Mouse (Mus musculus) heart, postnatal 14 days (tissue): ENCODE measurements around the gene 1700029J07Rik. TPM values are rescaled to one million over a fixed set of nuclear protein-coding genes. Genes with fewer than 3 reads are reported as not detected.

Experiments used
- DNase-seq, 2 experiments: peaks; one replicate each; pipeline ENCODE4 v3.0.0; 2021 to 2022
- intact Hi-C: fragments of 180-260 bp; cut with DNase I; formaldehyde crosslinking; loops from one replicate; pipeline ENCODE4 v1.15.1; 2025
- total RNA-seq, 2 experiments: library from RNA; stranded (reverse); gene quantifications; 2 replicates each; pipeline ENCODE4 v1.2.3; 2021

1700029J07Rik gene
- total RNA-seq, 2 experiments from 2014 or later = 0.83 to 1.0 TPM

- intact Hi-C loops = no loop called here
- no peak for DNase-seq
Measured at GRCm38 (mm10) chr8:45973988-45974505, 1.0 kb downstream of the 1700029J07Rik start.

GRCm38 (mm10) chr8:45970894-45971293, 4.2 kb downstream of the 1700029J07Rik start:
- intact Hi-C loops = no loop called here

DNA sequence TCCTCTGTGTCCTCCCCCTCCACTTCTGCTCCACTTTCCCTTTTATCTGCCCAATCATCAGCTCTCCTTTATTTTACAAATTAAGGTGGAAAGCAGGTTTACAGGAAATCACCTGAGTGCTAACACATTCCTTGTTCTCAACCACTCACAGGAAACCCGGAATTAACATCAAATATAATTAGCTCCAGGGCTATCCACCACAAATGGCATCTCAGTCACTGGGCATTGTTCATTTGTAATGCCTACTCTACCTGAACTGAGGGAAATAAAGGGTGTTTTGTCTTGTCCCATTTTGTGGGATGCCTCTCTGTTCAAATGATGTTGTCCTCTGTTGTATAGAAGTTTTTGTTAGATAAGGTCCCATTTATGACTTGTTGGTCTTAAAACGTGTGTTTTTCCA, 24.4 kb downstream of the 1700029J07Rik start:
- intact Hi-C loops = no loop called here
- no peak for DNase-seq

More at GRCm38 (mm10) chr8:45970894-45971293, 4.2 kb downstream of the 1700029J07Rik start:
- no peak for DNase-seq

GRCm38 (mm10) chr8:45946283-45946682, 28.8 kb downstream of the 1700029J07Rik start:
- intact Hi-C loops = no loop called here
- DNase-seq = no peak

GRCm38 (mm10) chr8:45936986-45937385, 38.1 kb downstream of the 1700029J07Rik start:
- no peak for DNase-seq
- intact Hi-C loops = loop anchor here (5.0 kb wide), 1 partner anchor 140 kb away; no protein-coding TSS in a partner anchor

DNA sequence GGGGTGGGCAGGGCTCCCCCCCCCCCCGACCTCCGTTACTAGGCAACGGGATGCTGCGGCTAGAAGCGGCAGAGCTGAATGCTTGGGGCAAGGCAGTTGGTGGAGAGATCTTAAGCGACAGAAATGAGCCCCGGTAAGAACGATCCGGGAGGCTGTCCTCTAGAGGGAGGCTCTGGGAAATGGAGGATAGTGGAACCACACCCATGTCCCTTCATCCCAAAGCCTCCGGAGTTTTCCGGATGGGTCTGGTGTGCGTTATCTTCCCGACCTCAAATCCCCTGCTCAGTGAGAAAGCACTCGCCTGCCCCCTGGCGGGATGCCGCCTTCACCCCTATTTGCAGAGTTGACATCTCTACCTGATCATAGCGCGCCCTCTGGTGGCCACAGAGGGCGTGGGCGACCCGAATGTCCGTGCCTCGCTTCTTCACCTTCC, 40.5 kb downstream of the 1700029J07Rik start, which contains the start of gene Ccdc110:
Gene Ccdc110 (plus strand): TSS at position 38 of the 433 bp plus-strand sequence.
- DNase-seq = peak; percentile 98 to 99
- intact Hi-C loops = loop anchor here (1.0 to 5.0 kb wide), 6 partner anchors 47 to 572 kb away; partner anchors contain the start of gene Pdlim3

DNA sequence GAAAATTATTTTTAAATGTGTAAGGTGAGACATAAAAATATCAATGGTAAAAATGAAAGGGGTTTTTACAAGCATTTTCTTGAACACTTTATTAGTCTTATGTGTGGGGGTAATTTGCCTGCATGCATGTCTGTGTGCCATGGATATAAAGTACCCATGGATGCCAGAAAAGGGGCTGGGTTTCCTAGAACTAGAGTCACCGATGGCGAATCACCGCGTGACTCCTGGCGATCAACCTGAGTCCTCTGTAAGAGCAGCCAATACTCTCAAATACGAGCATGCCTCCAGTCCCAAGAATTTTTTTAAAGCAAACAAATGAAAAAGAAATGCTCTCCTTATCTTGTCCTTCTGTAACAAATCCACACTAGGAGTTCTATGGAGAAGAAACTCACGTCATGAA, 52.9 kb downstream of the 1700029J07Rik start:
- intact Hi-C loops = no loop called here
- DNase-seq = no peak

DNA sequence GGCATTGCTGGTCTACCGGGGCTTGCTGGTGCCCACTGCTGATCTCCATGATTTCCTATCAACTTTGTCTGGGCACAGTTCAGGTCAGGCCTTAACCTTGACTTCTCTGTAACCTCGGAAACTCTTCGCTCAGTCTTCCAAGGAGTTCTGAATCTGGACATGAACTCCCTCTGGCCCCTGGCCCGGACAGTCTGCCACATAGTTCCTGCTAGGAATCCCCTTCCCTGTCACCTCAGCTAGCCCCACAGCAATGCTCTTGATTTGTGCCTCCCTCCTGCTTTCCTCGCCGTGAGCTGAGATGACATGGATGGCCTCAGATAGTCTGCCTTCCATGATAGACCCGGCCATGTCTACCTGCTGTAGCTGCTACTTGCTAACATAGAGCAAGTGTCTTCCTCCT, 54.7 kb downstream of the 1700029J07Rik start:
- intact Hi-C loops = no loop called here
- no peak for DNase-seq

- DNase-seq = no peak
- intact Hi-C loops = no loop called here
Measured at GRCm38 (mm10) chr8:45918891-45919290, 56.2 kb downstream of the 1700029J07Rik start.

DNA sequence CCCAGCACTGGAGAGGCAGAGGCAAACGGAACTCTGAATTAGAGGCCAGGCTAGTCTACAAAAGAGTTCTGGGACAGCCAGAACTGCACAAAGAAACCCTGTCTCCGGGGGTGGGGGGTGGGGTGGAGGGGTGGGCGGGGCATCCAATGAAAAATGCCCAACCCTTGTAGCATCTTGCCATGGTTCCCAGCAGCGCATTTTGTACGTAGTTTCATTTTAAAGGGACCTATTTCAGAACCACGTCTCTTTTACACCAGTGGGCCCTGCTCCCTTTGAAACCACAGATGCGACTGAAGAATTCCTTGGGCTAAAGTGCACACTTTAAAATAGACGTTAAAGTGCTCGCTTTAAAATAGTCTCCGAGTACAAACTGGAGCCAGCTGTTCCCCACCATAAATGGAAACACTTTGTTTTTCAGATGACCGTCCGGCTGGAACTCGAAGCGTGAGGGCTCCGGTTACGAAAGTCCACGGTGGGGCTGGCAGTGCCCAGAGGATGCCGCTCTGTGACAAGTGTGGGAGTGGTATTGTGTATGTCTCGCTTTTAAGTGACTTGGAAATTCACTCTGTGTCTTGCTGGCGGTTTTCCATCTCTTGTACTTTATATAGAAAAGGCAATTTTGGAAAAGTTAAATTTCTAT, 57.9 kb downstream of the 1700029J07Rik start:
- DNase-seq = peak in 1 of 2 experiments; percentile 21

GRCm38 (mm10) chr8:45916496-45916895, 58.6 kb downstream of the 1700029J07Rik start:
- DNase-seq = no peak
- intact Hi-C loops = no loop called here

More for the DNA sequence above, 57.9 kb downstream of the 1700029J07Rik start:
- intact Hi-C loops = no loop called here

- no peak for DNase-seq
- intact Hi-C loops = no loop called here
Measured at GRCm38 (mm10) chr8:45913707-45914106, 61.3 kb downstream of the 1700029J07Rik start.

DNA sequence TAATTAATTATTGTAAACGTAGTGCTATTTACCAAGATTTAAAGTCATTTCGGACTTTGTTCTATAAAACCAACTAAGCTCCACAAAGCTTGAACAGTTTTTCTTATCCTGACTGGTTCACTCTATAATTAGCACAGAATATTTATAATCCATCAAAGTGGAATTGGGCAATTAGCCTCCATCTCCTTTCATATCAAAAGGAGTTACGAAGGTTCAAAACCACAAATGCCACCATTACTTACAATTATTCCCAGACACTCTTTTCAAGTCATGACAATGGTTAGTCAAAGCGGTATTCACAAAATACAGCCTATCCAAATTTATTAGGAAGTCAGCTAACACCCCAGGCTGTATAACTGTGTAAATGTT, 68.8 kb downstream of the 1700029J07Rik start:
- no peak for DNase-seq
- intact Hi-C loops = no loop called here

GRCm38 (mm10) chr8:45905591-45906250, 69.3 kb downstream of the 1700029J07Rik start:
- intact Hi-C loops = no loop called here
- no peak for DNase-seq

GRCm38 (mm10) chr8:45903659-45904058, 71.4 kb downstream of the 1700029J07Rik start:
- intact Hi-C loops = no loop called here
- DNase-seq = peak in 1 of 2 experiments; percentile 28

Other genes with a start within 250 kb of the 1700029J07Rik start
- gene Pdlim3, start 89.8 kb downstream of the 1700029J07Rik start, total RNA-seq = 10 to 100 TPM; 29.7 to 40.0 TPM
- gene Ccdc110, start 40.6 kb downstream of the 1700029J07Rik start, total RNA-seq = not detected
- gene Ufsp2, start 276 bp upstream of the 1700029J07Rik start, total RNA-seq = 10 to 100 TPM; 32.7 to 33.5 TPM
- 1 to 10 TPM; 1.3 to 2.3 TPM for gene Lrp2bp, start 24.1 kb upstream of the 1700029J07Rik start, total RNA-seq
- gene Ankrd37, start 30.5 kb upstream of the 1700029J07Rik start, total RNA-seq = 10 to 100 TPM in 1 of 2 experiments, 1 to 10 TPM in 1; 10.0 to 10.7 TPM
- 10 to 100 TPM; 11.4 to 13.0 TPM for gene Cfap97, start 176.5 kb upstream of the 1700029J07Rik start, total RNA-seq
- 10 to 100 TPM; 12.0 to 12.4 TPM for gene Snx25, start 176.9 kb upstream of the 1700029J07Rik start, total RNA-seq
- gene Slc25a4, start 236.0 kb upstream of the 1700029J07Rik start, total RNA-seq = 1,000 to 10,000 TPM; 4,839 to 4,843 TPM